Mouse (Mus musculus): ENCODE results near the gene Mcm5.

Mcm5 gene

DNA sequence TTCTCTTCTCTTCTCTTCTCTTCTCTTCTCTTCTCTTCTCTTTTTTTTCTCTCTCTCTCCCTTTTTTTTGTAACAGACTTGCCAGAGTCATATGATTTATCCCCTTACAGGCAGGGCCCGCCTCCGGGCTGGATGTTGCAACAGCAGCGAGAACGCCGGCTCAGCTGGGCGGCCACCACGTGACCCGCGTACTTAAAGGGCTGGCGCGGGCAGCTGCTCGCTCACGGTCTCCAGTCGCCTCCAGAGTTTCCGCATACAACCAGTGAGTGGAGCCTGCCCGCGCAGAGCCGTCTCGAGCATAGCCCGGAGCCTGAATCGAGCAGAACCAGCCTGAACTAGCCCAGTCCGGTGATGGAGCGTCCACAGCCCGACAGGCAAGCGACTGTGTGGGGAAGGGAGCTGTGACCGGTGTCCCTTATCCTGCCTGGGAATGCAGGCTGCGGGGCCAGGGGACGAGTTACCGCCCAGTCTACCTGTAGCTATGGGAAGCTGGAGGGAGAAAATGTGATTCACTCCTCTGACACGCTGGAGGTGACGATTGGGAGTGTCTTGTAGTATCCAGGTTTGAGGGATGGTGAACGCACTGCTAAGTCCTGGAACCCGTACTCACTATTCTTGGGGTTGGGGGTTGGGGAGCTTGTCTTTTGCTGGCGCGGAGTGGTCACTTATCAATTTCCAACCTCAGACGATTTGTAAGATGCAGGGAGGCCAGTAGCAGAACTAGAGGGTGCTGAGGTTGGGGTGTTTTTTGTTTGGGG, 15.8 kb upstream of the Mcm5 start, which contains the start of gene Hmox1:
Hmox1 (plus strand) TSS at position 223 of the 758 bp plus-strand sequence.
- peak; percentile 83 to 86 for DNase-seq (ENCODE audit: low read depth in 1 of 2, low spot score in 2 of 2)

- no peak for DNase-seq (ENCODE audit: low read depth in 1 of 2, low spot score in 2 of 2)
Measured at GRCm38 (mm10) chr8:75102956-75103355, 6.4 kb upstream of the Mcm5 start.

GRCm38 (mm10) chr8:75103376-75103878, 5.9 kb upstream of the Mcm5 start:
- DNase-seq (ENCODE audit: low read depth in 1 of 2, low spot score in 2 of 2) = no peak

DNA sequence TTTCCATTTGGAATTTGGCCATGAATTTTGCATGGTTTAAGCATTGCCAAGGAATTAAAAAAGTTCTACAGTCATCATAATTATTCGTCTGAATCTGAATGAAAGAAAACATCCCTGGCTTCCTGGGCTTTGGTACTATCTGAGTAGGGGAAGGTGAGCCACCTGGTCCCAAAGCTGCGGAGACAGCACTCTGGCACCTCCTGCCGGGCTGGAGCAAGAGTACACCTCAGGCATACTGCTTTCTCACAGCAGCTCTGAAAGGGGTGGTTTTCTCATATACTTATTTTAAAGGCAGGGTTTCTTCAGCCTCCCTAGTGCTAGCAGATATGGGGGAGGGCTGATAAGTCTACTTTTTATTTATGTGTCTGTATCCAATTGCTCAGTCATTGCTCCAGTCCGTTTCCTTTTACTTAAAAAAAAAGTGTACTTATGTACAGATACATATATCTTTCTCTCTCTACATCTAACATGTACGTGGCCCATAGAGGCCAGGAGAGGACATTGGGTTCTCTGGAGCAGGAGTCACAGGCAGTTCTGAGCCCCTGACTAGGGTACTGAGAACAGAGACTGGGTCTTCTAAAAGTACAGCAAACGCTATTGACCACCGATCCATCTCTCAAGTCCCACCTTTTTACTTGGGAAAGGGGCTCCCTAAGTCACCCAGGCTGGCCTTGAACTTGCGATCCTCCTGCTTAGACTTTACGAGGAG, 688 bp upstream of the Mcm5 start:
- peak; percentile 34 to 60 for DNase-seq (ENCODE audit: low read depth in 1 of 2, low spot score in 2 of 2)

- DNase-seq (ENCODE audit: low read depth in 1 of 2, low spot score in 2 of 2) = no peak
Measured at GRCm38 (mm10) chr8:75110093-75110492, 724 bp downstream of the Mcm5 start.

- DNase-seq (ENCODE audit: low read depth in 1 of 2, low spot score in 2 of 2) = no peak
Measured at GRCm38 (mm10) chr8:75118505-75118904, 9.1 kb downstream of the Mcm5 start.

DNA sequence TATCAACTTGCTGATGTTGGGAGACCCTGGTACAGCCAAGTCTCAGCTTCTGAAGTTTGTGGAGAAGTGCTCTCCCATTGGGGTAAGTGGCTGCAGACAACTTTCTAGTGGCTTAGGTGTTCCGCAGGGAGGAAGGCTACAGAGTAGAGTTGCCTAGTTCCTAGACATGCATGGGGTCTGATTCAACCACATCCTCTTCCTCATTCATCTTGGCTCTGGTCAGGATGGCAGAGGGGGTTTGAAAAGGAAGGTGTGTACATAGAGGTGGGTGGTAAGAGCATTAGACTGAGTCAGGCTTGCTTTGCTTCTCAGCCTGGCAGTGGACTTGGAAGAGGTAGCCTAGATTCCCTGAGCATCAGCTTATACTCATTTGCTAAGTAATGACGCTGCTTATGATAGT, 9.9 kb downstream of the Mcm5 start:
- no peak for DNase-seq (ENCODE audit: low read depth in 1 of 2, low spot score in 2 of 2)

DNA sequence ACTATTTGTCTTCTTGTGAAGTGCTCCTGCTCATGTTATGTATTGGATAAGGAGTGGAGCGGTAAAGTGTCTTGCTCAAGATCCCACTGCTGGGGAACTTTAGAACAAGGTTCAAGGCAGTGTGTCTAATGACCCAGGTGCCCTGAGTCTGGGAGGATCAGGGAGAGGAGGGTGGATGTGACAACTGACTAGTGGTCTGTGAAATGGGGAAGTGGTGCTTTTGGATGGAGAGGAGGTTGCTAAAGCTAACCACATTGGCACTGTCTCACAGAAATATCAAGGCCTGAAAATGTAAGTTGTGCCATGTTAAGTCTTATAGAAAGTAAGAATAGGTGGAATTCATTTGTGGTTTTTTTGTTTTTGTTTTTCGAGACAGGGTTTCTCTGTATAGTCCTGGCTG, 10.4 kb downstream of the Mcm5 start:
- DNase-seq (ENCODE audit: low read depth in 1 of 2, low spot score in 2 of 2) = no peak

DNA sequence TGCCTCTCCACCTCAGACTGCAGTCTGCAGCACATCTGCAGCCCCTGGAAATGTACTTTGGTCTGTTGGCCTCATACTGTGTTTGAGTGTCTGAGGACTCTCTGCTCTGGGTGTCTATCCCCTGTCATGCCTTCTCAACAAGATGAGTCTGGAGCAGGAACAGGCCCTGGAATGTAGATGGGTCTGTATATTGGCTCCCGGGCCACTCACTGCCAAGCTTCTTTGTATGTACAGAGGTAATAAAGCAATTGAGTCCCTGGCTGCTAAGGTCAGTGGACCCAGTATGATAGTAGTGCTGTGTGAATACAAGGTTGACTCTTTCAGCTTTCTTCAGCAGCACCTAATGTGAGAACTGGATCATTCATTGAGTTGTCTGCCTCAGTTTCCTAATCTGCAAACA, 18.0 kb downstream of the Mcm5 start:
- DNase-seq (ENCODE audit: low read depth in 1 of 2, low spot score in 2 of 2) = no peak

DNA sequence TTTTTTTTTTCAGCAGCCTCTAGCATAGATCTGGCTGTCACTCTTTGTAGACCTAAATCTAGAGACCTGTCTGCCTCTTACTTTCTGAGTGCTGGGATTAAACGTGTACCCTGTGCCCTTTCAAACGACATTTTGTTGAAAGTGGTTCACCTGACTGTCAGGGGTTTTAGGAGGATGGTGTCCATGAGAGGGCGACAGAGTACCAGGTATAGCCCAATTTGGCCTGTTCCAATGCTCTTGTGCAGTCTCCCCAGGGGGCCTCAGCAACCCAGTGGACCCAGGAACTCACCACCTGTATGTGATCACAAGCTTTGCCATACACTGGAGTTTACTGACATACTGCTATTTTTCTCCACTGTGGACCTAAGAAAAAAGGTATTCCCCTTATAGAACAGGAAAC, 23.1 kb downstream of the Mcm5 start:
- no peak for DNase-seq (ENCODE audit: low read depth in 1 of 2, low spot score in 2 of 2)

- no peak for DNase-seq (ENCODE audit: low read depth in 1 of 2, low spot score in 2 of 2)
Measured at GRCm38 (mm10) chr8:75133399-75133798, 24.0 kb downstream of the Mcm5 start.

DNA sequence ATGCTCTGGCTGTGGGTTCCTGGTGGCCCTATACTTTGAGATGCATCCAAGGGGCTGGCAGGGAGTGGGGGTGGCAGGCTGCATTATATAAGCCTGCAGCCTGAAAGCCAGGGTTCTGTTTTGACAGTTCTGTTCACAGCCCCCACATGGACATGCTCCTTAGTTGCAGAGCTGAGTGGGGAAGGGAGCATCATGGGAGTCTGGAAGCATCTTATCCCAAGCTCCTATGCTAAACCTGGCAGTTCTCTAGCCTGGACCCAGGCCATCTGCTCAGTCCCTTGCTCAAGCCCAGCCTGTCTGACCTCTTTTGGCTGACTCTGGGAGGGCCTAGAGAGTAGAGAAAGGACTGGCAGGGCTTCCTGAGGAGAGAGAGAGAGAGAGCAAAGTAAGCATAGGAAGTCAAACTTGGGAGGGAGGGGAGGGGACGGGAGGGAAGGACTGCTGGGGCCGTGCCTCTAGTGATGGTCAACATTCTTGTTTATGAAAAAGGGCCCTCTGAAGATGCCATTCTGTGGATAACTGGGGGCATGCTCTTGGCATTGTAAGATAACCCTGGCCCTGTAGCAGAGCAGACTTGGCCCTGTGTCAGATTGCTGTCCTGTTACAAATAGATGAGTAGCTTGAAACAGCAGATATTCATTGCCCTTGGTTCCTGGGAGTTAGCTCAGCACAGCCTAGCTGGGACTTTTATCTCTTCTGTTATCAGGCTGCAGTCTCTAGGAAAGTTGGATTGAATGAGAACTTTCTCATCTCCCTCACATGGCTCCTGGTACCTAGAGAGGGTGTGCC, 25.4 kb downstream of the Mcm5 start:
- DNase-seq (ENCODE audit: low read depth in 1 of 2, low spot score in 2 of 2) = no peak

DNA sequence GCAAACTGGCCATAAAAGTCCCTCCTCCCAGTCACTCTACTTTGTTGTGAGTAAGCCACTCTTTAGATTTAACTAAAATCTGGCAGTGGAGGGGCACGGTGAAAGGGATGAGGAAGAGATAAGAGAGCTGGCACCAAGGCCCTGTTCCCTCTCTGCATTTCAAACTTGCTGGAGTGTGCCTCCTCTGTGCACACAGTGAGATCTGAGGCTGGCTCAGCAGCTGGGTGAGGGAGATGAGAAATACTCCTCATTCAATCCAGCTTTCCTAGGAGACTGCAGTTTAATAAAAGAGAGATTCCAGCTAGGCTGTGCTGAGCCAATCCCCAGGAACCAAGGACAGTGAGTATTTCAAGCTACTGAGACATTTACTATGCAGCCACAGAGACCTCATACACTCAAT, 26.4 kb downstream of the Mcm5 start:
- no peak for DNase-seq (ENCODE audit: low read depth in 1 of 2, low spot score in 2 of 2)

DNA sequence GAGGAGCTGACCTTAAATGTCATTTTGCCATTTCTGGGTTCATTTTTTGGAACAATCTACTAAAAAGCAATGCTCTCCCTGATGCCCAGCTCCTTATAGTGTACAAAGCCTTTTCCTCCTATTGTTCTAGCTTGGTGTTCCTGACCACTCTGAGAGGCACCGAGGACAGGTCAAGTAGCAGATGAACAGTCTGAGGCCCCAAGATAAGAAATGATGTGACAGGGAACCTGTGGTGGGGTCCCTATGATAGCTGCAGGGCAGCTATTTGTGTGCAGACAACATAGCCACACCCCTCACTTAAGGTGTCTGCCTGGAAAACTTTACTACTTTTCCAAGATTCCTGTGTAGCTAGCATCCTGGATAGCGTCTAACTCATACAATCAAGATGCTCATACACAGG, 26.9 kb downstream of the Mcm5 start:
- no peak for DNase-seq (ENCODE audit: low read depth in 1 of 2, low spot score in 2 of 2)

DNA sequence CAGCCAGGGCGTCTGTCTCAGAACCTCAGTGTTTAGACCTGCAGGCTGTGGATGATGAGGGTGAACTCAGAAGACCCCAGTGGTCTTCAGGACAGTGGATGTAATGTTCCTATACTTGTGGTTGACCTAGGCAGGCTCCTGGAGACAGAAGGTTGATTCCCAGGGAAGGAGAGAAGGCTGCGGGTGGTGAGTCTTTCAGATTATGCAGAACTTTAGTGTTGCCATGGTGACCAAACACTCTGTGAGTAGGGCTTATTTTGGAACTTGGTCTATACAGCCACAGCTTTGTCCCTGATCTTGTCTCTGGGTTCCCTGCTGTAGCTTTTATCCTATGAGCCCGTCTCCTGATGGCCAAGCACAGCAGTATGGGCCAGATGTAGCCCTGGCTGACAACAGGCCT, 28.2 kb downstream of the Mcm5 start:
- DNase-seq (ENCODE audit: low read depth in 1 of 2, low spot score in 2 of 2) = no peak

- no peak for DNase-seq (ENCODE audit: low read depth in 1 of 2, low spot score in 2 of 2)
Measured at GRCm38 (mm10) chr8:75150911-75151610, 41.7 kb downstream of the Mcm5 start.

- DNase-seq (ENCODE audit: low read depth in 1 of 2, low spot score in 2 of 2) = no peak
Measured at GRCm38 (mm10) chr8:75151743-75152142, 42.4 kb downstream of the Mcm5 start.

- DNase-seq (ENCODE audit: low read depth in 1 of 2, low spot score in 2 of 2) = no peak
Measured at GRCm38 (mm10) chr8:75152505-75153082, 43.2 kb downstream of the Mcm5 start.

- DNase-seq (ENCODE audit: low read depth in 1 of 2, low spot score in 2 of 2) = peak; percentile 2 to 4
Measured at GRCm38 (mm10) chr8:75154855-75155478, 45.6 kb downstream of the Mcm5 start.

DNA sequence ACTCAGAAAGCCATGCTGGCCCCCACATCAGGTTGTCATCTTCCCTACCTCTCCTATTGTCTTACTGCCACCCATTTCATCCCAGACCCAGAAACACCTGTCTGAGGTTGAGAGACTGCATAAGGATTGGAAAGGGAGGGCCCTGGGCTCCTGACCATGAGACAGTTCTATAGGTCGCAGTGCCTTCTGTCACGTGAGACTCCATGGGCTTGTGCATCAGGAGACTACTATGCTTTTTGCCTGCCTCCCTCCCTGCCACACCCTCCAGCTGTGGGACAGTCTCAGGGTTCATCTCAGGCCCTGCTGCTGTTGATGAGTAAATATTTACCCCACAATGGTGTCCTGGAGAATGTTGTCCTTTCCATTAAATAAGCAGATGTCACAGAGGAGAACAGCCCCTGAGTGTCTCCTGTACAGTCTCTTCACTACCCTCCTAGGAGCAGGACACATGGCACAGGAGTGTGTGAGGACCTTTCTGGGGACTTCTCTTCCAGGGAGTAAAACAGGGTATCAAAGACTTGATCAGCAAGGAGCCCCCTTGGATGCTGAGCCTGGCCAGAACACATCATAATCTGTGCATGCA, 46.5 kb downstream of the Mcm5 start:
- DNase-seq (ENCODE audit: low read depth in 1 of 2, low spot score in 2 of 2) = no peak
